Mouse (Mus musculus) MEL (cell line): ENCODE measurements at regions not wholly inside any gene's neighbourhood (a gene's known extent, or its start where the extent isn't known, plus 50 kb on each side); places are given as distances from the start of the nearest gene placed in this dataset.

Experiments
- CTCF ChIP-seq, 3 experiments: IDR thresholded peaks in 2 of 3; conservative IDR thresholded peaks in 1 of 3; 2 replicates each; pipeline ENCODE4 v1.5.1; 2011 to 2012; ENCODE audit warnings: low read length in 3 of 3, low read depth in 2 of 3, mild to moderate bottlenecking in 2 of 3, improper control_type of control experiment in 1 of 3, inconsistent platforms in 1 of 3, mixed read lengths in 1 of 3, moderate library complexity in 1 of 3; ENCODE audit not compliant: control insufficient read depth in 1 of 3, insufficient read depth in 1 of 3, poor library complexity in 1 of 3, severe bottlenecking in 1 of 3
- EP300 ChIP-seq, 2 experiments: IDR thresholded peaks; 2 replicates each; pipeline ENCODE4 v1.6.1; 2011; ENCODE audit warnings: improper control_type of control experiment in 2 of 2, low read length in 2 of 2, low read depth in 1 of 2, mild to moderate bottlenecking in 1 of 2
- ETS1 ChIP-seq: IDR thresholded peaks from 2 replicates; pipeline ENCODE4 v1.6.1; 2012; ENCODE audit warnings: low read depth, mild to moderate bottlenecking, inconsistent platforms, low read length, improper control_type of control experiment, moderate library complexity
- GATA1 ChIP-seq: IDR thresholded peaks from 2 replicates; pipeline ENCODE4 v1.6.1; 2011; ENCODE audit warnings: low read depth, low read length, improper control_type of control experiment
- KAT2A ChIP-seq: conservative IDR thresholded peaks from 2 replicates; pipeline ENCODE4 v1.6.1; 2012; ENCODE audit warnings: low read depth, low read length, improper control_type of control experiment, inconsistent platforms
- POLR2A ChIP-seq, 2 experiments: IDR thresholded peaks; 2 replicates each; pipeline ENCODE4 v1.6.1; 2011 to 2012; ENCODE audit warnings: low read length in 2 of 2, mild to moderate bottlenecking in 2 of 2, control low read depth in 1 of 2, improper control_type of control experiment in 1 of 2, low read depth in 1 of 2, moderate library complexity in 1 of 2; ENCODE audit not compliant: control insufficient read depth in 1 of 2, insufficient read depth in 1 of 2, poor library complexity in 1 of 2
- POLR2AphosphoS2 ChIP-seq: IDR thresholded peaks from 2 replicates; pipeline ENCODE4 v1.6.1; 2011; ENCODE audit warnings: low read length, improper control_type of control experiment
- RAD21 ChIP-seq: IDR thresholded peaks from 2 replicates; pipeline ENCODE4 v1.6.1; 2011; ENCODE audit warnings: mild to moderate bottlenecking, low read depth, low read length, improper control_type of control experiment
- RCOR1 ChIP-seq: IDR thresholded peaks from 2 replicates; pipeline ENCODE4 v1.6.1; 2012; ENCODE audit warnings: low read depth, mild to moderate bottlenecking, inconsistent platforms, low read length, improper control_type of control experiment
- TAL1 ChIP-seq: IDR thresholded peaks from 2 replicates; pipeline ENCODE4 v1.6.1; 2012; ENCODE audit warnings: mild to moderate bottlenecking, inconsistent platforms, low read length, moderate library complexity, mixed read lengths
- USF2 ChIP-seq, 2 experiments: IDR thresholded peaks; 2 replicates each; pipeline ENCODE4 v1.6.1; 2011 to 2012; ENCODE audit warnings: improper control_type of control experiment in 2 of 2, low read length in 2 of 2, borderline replicate concordance in 1 of 2, inconsistent platforms in 1 of 2, low read depth in 1 of 2, mild to moderate bottlenecking in 1 of 2; ENCODE audit not compliant: insufficient read depth in 1 of 2

- TF ChIP-seq POLR2A (IDR thresholded peaks at IDR 0.05; ENCODE audit: control insufficient read depth in 1 of 2, insufficient read depth in 1 of 2, low read depth in 1 of 2, low read length in 2 of 2, poor library complexity in 1 of 2): no peak
- no peak for TF ChIP-seq RCOR1
- TF ChIP-seq CTCF (IDR thresholded peaks at IDR 0.05 in 2 of 3, conservative IDR thresholded peaks at IDR 0.05 in 1 of 3; ENCODE audit: control insufficient read depth in 1 of 3, insufficient read depth in 1 of 3, low read depth in 2 of 3, low read length in 3 of 3, poor library complexity in 1 of 3, severe bottlenecking in 1 of 3): no peak
- TF ChIP-seq KAT2A: no peak
- TF ChIP-seq USF2 (IDR thresholded peaks at IDR 0.05; ENCODE audit: borderline replicate concordance in 1 of 2, insufficient read depth in 1 of 2, low read depth in 1 of 2, low read length in 2 of 2): no peak
- TF ChIP-seq POLR2AphosphoS2: no peak
- TF ChIP-seq TAL1: no peak
- TF ChIP-seq RAD21: no peak
- TF ChIP-seq GATA1: no peak
- no peak for TF ChIP-seq EP300 (IDR thresholded peaks at IDR 0.05; ENCODE audit: low read depth in 1 of 2, low read length in 2 of 2)
- TF ChIP-seq ETS1: no peak
These were observed 81.4 kb upstream of the Pik3r1 start for GRCm38 (mm10) chr13:101849416-101849815.
